Mouse (Mus musculus) forelimb bud, embryonic 11.5 days (tissue): ENCODE measurements at regions not wholly inside any gene's neighbourhood (a gene's known extent, or its start where the extent isn't known, plus 50 kb on each side); places are given as distances from the start of the nearest gene placed in this dataset.
"Not testable (repeated sequence)": the region's sequence is repeated elsewhere in the genome, so short reads cannot be mapped to it uniquely, and the experiment has no call there.

Experiments
- DNase-seq: peaks from one replicate; pipeline ENCODE4 v3.0.0-alpha.2; 2012; ENCODE audit warnings: low read depth, low spot score

DNA sequence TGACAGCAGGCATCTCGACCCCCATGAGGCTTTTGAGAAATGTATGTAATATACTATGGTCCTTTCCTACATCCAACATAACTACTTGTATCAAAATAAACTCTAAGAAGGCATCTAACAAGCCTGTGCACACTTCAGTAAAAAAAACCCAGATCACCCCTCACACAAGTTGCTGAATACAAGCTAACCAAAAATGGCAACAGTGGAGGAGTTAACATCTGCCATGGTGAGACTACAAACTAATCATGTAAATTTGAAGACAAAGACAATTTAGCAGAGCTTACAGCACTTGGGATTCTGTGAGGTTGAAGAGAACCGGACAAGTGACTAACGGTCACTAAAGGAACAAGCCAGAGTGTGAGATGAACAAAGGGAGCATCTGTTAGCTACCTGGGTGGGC, 380.6 kb upstream of the Ngly1 start:
- DNase-seq, result no peak

DNA sequence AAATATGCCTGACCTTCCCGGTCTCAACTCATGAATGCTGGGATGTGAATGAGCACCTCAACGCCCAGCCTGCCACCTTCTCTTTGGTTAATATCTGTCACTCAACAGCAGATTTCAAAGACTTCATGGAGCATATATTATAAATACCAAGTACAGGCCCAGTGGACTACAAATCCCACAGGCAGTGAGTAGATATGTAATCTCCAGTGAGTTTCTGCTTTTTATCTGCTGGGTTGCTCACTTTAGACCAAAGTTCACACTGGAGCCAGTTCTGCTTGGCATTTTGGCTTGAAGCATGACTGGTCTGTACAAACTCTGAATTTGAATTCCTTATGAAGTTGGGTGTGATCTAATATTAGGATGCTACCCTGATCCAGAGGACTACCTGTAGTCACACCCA, 377.1 kb upstream of the Ngly1 start:
- no peak for DNase-seq

DNA sequence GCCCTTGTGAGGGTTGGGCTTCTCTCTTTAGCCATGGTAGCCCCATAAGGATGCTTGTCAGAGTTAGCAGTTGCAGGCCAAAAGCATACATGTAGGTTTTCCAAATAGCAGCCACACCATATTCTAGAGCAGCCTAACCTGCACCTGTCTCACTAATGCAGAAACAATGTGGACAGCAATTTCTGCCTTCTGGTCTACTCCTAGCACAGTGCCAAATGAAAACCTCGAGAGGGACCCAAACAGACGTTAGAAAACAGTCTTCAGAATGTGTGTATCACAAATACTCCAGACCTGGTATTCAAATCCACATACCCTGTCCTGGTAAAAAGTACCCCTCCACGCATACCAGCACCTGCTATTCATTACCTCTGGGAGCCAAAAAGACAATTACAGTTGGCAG, 368.9 kb upstream of the Ngly1 start:
- no peak for DNase-seq

DNA sequence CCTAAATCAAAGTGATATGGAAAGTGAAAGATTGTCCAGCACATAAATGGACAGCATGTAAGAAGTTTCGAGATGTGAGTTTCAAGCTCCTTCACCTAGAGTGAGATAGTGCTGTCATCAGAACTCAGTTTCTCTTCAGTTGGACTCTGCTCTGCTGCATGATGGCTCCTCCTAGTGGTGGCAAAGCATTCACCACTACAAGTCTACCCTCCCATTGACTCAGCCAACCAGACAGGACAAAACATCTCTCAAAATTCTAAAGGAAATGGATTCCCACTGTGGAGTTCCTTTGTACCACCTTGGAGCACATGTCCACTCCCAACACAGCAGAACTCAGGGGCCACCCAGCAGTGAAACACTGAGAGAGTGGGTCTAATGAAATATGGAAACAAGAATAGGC, 367.8 kb upstream of the Ngly1 start:
- DNase-seq, result no peak

- peak; percentile 7 for DNase-seq
Measured at GRCm38 (mm10) chr14:15884641-15885340, 364.3 kb upstream of the Ngly1 start.

DNA sequence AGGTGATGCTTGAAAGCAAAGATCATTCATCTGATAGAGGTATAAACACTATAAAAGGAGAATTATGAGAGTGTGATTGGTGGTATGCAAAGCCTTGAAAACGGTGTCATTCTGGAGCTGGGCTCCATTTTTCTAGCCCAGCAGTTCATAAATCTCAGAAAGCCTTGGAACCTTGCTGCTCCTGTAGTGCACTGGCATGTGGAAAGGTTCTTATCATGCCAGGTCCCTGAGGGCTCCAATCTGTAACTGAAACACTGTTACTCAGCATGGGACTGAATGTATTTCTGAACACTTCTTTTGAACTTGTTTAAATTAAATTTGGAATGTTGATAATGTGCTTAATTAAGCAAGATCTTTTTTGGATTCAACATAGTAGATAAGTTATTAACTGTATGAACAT, 352.0 kb upstream of the Ngly1 start:
- no peak for DNase-seq

DNA sequence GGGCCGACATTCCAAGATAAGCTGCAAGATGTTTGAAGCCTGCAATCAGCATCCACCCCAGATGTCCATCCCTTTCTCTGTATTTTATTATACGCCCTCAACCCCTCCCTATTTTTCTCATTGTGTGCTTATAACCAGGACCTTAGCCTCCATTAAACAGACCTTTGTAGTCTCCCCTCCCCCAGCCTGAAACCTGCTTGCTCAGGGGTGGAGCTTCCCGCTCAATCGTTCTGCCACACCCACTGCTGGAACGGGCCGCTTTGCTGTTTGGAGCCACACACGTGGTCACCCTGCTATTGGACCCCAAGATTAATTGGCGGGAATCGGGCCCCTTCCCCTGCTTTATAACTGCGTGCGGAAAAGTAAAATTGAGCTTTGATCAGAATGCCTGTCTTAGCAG, 342.7 kb upstream of the Ngly1 start:
- DNase-seq, result not testable (repeated sequence)

DNA sequence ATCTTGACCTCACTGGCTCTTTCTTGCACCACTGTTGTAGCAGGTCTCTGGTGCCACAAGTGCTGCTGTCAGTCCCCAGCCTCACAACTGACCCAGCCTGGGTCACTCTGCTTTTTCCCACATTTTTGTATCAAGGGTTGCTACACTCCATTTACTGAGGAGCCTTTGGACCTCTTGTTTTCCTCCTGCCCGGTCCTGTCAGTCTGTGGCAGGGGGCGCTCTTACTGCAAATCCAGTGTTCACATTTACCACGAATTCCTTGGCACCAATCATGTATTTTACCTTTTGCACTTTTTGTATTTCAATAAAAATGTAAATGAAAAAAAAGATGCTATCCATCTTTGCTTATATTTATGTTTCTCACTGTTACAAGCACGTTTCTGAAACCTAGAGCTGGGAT, 335.9 kb upstream of the Ngly1 start:
- DNase-seq, result not testable (repeated sequence)

- DNase-seq, result no peak
Measured at GRCm38 (mm10) chr14:15914176-15914575, 334.9 kb upstream of the Ngly1 start.

GRCm38 (mm10) chr14:15924676-15925075, 324.4 kb upstream of the Ngly1 start:
- not testable (repeated sequence) for DNase-seq

DNA sequence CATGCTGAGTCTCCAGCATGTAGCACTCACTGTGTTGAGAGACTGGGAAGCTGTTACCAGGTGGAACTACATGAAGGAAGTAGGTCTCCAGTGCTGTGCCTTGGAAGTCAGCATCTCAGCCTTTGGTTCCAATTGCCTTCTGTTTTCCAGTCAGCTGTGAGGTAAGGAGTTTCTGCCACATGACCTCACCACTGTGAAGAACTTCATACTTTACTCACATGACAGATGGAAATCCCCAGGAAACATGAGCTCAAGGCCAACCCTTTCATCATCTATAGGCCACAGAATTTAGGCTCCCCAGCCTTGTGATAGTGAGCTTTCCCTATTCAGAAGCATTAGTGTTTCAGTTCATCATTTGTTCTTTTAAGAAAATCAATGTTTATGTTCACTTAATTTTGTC, 314.4 kb upstream of the Ngly1 start:
- no peak for DNase-seq

- DNase-seq, result no peak
Measured at GRCm38 (mm10) chr14:15970321-15970720, 278.8 kb upstream of the Ngly1 start.

GRCm38 (mm10) chr14:15970767-15971166, 278.3 kb upstream of the Ngly1 start:
- no peak for DNase-seq

DNA sequence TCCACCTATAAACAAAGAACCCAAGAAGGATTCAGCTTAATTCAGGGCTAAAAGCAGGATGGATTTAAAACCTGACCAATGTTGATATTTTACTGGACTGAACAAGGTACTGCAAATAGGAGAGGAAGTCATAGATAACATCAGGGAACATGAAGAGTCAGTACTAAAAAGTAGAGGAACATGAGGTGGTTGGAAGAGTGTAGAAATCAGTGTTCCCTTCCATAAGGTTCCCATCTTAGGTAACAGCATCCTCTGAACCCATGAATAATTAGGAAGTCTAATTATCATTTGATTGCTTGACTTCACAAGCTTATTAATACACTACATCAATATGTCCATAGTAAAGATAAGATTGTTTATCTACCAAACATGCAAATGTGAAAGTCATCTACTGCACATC, 277.8 kb upstream of the Ngly1 start:
- no peak for DNase-seq

DNA sequence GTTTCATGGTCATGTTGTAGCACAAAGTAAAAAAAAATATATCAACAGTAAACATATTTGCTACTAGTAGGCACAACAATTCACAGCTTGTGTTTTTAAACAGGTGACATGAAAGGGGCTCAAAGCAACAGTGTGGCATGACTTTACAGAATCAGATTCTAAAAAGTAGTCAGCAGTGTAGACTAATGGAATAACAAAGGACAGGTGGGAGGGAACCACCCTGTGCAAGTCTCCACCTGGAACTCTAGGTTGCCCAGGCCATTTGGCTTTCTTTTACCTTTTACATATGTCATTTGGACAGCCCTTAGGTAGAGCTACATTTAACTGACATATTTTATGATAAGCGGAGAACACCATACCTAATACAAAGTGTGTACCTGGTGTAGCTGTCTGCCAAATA, 271.7 kb upstream of the Ngly1 start:
- DNase-seq, result no peak

DNA sequence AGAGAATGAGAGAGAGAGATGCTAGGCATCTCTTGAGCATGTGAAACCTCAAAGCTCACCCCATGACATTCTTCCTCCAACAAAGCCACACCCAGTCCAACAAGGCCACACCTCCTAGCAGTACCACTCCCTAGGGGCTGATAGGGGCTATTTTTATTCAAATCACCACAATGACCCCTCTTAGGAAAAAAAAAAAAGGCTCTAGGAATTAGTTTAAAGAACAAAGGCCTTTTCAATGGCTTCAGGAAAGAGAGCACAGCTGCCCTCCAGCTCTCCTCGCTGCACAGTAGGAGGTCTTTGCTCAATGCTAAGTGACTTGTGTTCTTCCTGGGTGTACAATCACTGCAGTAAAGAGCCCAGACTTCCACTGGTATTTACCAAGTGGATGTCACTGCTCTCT, 270.8 kb upstream of the Ngly1 start:
- no peak for DNase-seq

GRCm38 (mm10) chr14:16005409-16005808, 243.7 kb upstream of the Ngly1 start:
- no peak for DNase-seq

DNA sequence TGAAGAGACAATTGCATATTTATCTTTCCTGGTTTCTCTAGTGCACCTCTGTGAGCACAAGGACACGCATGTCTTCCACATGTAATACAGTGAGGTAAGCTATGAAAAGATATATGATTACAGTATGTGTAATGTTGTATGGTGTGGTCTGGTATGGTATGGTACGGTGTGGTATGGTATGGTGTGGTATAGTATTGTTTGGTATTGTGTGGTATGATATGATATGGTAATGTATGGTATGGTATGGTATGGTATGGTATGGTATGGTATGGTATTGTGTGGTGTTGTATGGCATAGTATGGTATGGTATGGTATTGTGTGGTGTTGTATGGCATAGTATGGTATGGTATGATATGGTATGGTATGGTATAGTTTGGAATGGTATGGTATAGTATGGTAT, 242.1 kb upstream of the Ngly1 start:
- DNase-seq, result no peak

DNA sequence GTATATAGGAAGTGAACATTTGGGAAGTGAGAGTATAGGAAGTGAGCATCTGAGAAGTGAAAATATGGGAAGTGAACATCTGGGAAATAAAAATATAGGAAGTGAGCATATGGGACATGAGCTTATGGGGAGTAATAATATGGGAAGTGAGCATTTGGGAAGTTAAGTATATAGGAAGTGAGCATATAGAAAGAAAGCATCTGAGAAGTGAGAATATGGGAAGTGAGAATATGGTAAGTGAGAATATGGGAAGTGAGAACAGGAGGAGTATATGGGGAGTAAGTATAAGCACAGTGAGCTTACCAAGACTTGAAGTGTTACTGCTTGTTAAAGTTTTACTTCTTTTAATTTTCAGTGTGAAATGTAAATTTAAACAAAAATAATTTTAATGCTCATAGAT, 239.3 kb upstream of the Ngly1 start:
- DNase-seq, result no peak

- no peak for DNase-seq
Measured at GRCm38 (mm10) chr14:16023853-16024252, 225.2 kb upstream of the Ngly1 start.

GRCm38 (mm10) chr14:16037771-16038170, 211.3 kb upstream of the Ngly1 start:
- DNase-seq, result no peak

GRCm38 (mm10) chr14:16038336-16038735, 210.7 kb upstream of the Ngly1 start:
- no peak for DNase-seq

GRCm38 (mm10) chr14:16044466-16044865, 204.6 kb upstream of the Ngly1 start:
- no peak for DNase-seq

- DNase-seq, result not testable (repeated sequence)
Measured at GRCm38 (mm10) chr14:16072534-16072933, 176.5 kb upstream of the Ngly1 start.
